Mouse (Mus musculus) embryo, embryonic 10.5 days (tissue): ENCODE data around the gene Mfsd5.

Source experiments
- DNase-seq: peaks from one replicate; pipeline ENCODE4 v3.0.0-alpha.2; 2015; ENCODE audit warnings: low spot score

Mfsd5 gene

GRCm38 (mm10) chr15:102279092-102279782, at the start of gene Mfsd5:
Gene Mfsd5 (plus strand): TSS chr15:102279454.
- DNase-seq, result peak; percentile 94

- no peak for DNase-seq
Measured at GRCm38 (mm10) chr15:102230408-102231321, 48.6 kb upstream of the Mfsd5 start.

GRCm38 (mm10) chr15:102231748-102232147, 47.5 kb upstream of the Mfsd5 start, which contains the start of gene Itgb7:
Gene Itgb7 (minus strand): TSS chr15:102231944.
- DNase-seq, result no peak

GRCm38 (mm10) chr15:102232764-102233163, 46.5 kb upstream of the Mfsd5 start:
- no peak for DNase-seq

- no peak for DNase-seq
Measured at GRCm38 (mm10) chr15:102233896-102234295, 45.4 kb upstream of the Mfsd5 start.

GRCm38 (mm10) chr15:102235371-102236027, 43.8 kb upstream of the Mfsd5 start:
- peak; percentile 39 for DNase-seq

GRCm38 (mm10) chr15:102238543-102239259, 40.6 kb upstream of the Mfsd5 start:
- DNase-seq, result no peak

- DNase-seq, result peak; percentile 90
Measured at GRCm38 (mm10) chr15:102239260-102239590, 40.0 kb upstream of the Mfsd5 start.

- DNase-seq, result no peak
Measured at GRCm38 (mm10) chr15:102239851-102240250, 39.4 kb upstream of the Mfsd5 start.

- no peak for DNase-seq
Measured at GRCm38 (mm10) chr15:102240607-102241006, 38.6 kb upstream of the Mfsd5 start.

GRCm38 (mm10) chr15:102242404-102243228, 36.6 kb upstream of the Mfsd5 start:
- DNase-seq, result no peak

GRCm38 (mm10) chr15:102243229-102244190, 35.7 kb upstream of the Mfsd5 start:
- DNase-seq, result peak; percentile 58

- DNase-seq, result no peak
Measured at GRCm38 (mm10) chr15:102244306-102245191, 34.7 kb upstream of the Mfsd5 start.

GRCm38 (mm10) chr15:102245461-102245881, 33.8 kb upstream of the Mfsd5 start:
- no peak for DNase-seq

GRCm38 (mm10) chr15:102245891-102246741, 33.1 kb upstream of the Mfsd5 start:
- DNase-seq, result peak; percentile 85

- DNase-seq, result peak; percentile 97
Measured at GRCm38 (mm10) chr15:102246866-102247251, 32.4 kb upstream of the Mfsd5 start.

- peak; percentile 81 for DNase-seq
Measured at GRCm38 (mm10) chr15:102247252-102248130, 31.8 kb upstream of the Mfsd5 start.
